Mouse (Mus musculus): Measurements from ENCODE around the gene Evl.
"Not testable (repeated sequence)": the region's sequence is repeated elsewhere in the genome, so short reads cannot be mapped to it uniquely, and the experiment has no call there.

Evl gene

GRCm38 (mm10) chr12:108698697-108699471, 144.4 kb downstream of the Evl start:
- DNase-seq (ENCODE audit: low spot score) = peak; percentile 14

GRCm38 (mm10) chr12:108699576-108699975, 145.1 kb downstream of the Evl start:
- no peak for DNase-seq (ENCODE audit: low spot score)

GRCm38 (mm10) chr12:108700037-108700436, 145.5 kb downstream of the Evl start:
- no peak for DNase-seq (ENCODE audit: low spot score)

GRCm38 (mm10) chr12:108701221-108701620, 146.7 kb downstream of the Evl start:
- no peak for DNase-seq (ENCODE audit: low spot score)

GRCm38 (mm10) chr12:108702185-108702584, 147.7 kb downstream of the Evl start, which contains the start of gene Degs2:
Gene Degs2, minus strand, starts transcription at chr12:108702315.
- DNase-seq (ENCODE audit: low spot score) = no peak

- DNase-seq (ENCODE audit: low spot score) = no peak
Observed at GRCm38 (mm10) chr12:108705486-108705885, 151.0 kb downstream of the Evl start.

- peak; percentile 21 for DNase-seq (ENCODE audit: low spot score)
Observed at GRCm38 (mm10) chr12:108706129-108706528, 151.6 kb downstream of the Evl start.

- DNase-seq (ENCODE audit: low spot score) = no peak
Observed at GRCm38 (mm10) chr12:108709386-108709785, 154.9 kb downstream of the Evl start.

- DNase-seq (ENCODE audit: low spot score) = no peak
Observed at GRCm38 (mm10) chr12:108709964-108710765, 155.6 kb downstream of the Evl start.

- DNase-seq (ENCODE audit: low spot score) = peak; percentile 8
Observed at GRCm38 (mm10) chr12:108710861-108711615, 156.5 kb downstream of the Evl start.

GRCm38 (mm10) chr12:108712481-108712880, 158.0 kb downstream of the Evl start:
- DNase-seq (ENCODE audit: low spot score) = no peak

GRCm38 (mm10) chr12:108713972-108714371, 159.5 kb downstream of the Evl start:
- DNase-seq (ENCODE audit: low spot score) = not testable (repeated sequence)

GRCm38 (mm10) chr12:108715854-108716253, 161.3 kb downstream of the Evl start:
- no peak for DNase-seq (ENCODE audit: low spot score)

- no peak for DNase-seq (ENCODE audit: low spot score)
Observed at GRCm38 (mm10) chr12:108718485-108718884, 164.0 kb downstream of the Evl start.

- DNase-seq (ENCODE audit: low spot score) = no peak
Observed at GRCm38 (mm10) chr12:108722464-108722863, 167.9 kb downstream of the Evl start.

GRCm38 (mm10) chr12:108723841-108724240, 169.3 kb downstream of the Evl start:
- no peak for DNase-seq (ENCODE audit: low spot score)

- no peak for DNase-seq (ENCODE audit: low spot score)
Observed at GRCm38 (mm10) chr12:108734386-108734785, 179.9 kb downstream of the Evl start.

GRCm38 (mm10) chr12:108737838-108738237, 183.3 kb downstream of the Evl start:
- no peak for DNase-seq (ENCODE audit: low spot score)

Measured in adipocyte (in vitro differentiated cells).